Mouse (Mus musculus) left cerebral cortex, adult 18-20 months (tissue): ENCODE data around the gene Esr1. TPM values are rescaled to one million over a fixed set of nuclear protein-coding genes. Genes with fewer than 3 reads are reported as not detected.

ENCODE experiments used
- total RNA-seq, 2 experiments: library from RNA; stranded (reverse); gene quantifications; 2 replicates each; pipeline ENCODE4 v1.2.3; 2021

The Esr1 gene
- total RNA-seq, 2 experiments from 2014 or later, result 2.1 to 3.0 TPM

Other genes with a start within 250 kb of the Esr1 start
- 10 to 100 TPM; 11.5 to 12.6 TPM for gene Zbtb2, start 223.5 kb upstream of the Esr1 start, total RNA-seq
- gene Rmnd1, start 179.2 kb upstream of the Esr1 start, total RNA-seq, result 10 to 100 TPM; 32.9 to 42.8 TPM
- 10 to 100 TPM; 22.5 to 23.8 TPM for gene Armt1, start 179.1 kb upstream of the Esr1 start, total RNA-seq
- gene Ccdc170, start 129.1 kb upstream of the Esr1 start, total RNA-seq, result under 1 TPM; 0.47 to 0.98 TPM